Mouse (Mus musculus) ES-CJ7 (cell line): ENCODE results near the gene Gjc2.

ENCODE experiments used
- DNase-seq: peaks from one replicate; pipeline ENCODE4 v3.0.0; 2011; ENCODE audit warnings: low read depth, low spot score

Gene Gjc2

GRCm38 (mm10) chr11:59161398-59161797, 21.6 kb downstream of the Gjc2 start:
- no peak for DNase-seq

GRCm38 (mm10) chr11:59159558-59159957, 23.5 kb downstream of the Gjc2 start:
- no peak for DNase-seq

- no peak for DNase-seq
These were observed 23.9 kb downstream of the Gjc2 start for GRCm38 (mm10) chr11:59159099-59159498.

- no peak for DNase-seq
These were observed 27.1 kb downstream of the Gjc2 start for GRCm38 (mm10) chr11:59155900-59156299.

GRCm38 (mm10) chr11:59154220-59154619, 28.8 kb downstream of the Gjc2 start:
- DNase-seq = no peak

- DNase-seq = peak; percentile 67
These were observed 31.3 kb downstream of the Gjc2 start for GRCm38 (mm10) chr11:59151729-59152128.

- no peak for DNase-seq
These were observed 33.7 kb downstream of the Gjc2 start for GRCm38 (mm10) chr11:59149302-59149701.

- DNase-seq = no peak
These were observed 40.1 kb downstream of the Gjc2 start for GRCm38 (mm10) chr11:59142962-59143361.

GRCm38 (mm10) chr11:59141772-59142370, 41.1 kb downstream of the Gjc2 start:
- peak; percentile 45 for DNase-seq

- DNase-seq = no peak
These were observed 44.2 kb downstream of the Gjc2 start for GRCm38 (mm10) chr11:59138537-59139486.

- DNase-seq = no peak
These were observed 45.9 kb downstream of the Gjc2 start for GRCm38 (mm10) chr11:59136994-59137706.

- DNase-seq = peak; percentile 23
These were observed 47.0 kb downstream of the Gjc2 start, which contains the start of gene Obscn for GRCm38 (mm10) chr11:59135904-59136452. Obscn (minus strand) TSS chr11:59136402.

- DNase-seq = peak; percentile 28
These were observed 47.8 kb downstream of the Gjc2 start for GRCm38 (mm10) chr11:59135051-59135820.

- DNase-seq = no peak
These were observed 48.5 kb downstream of the Gjc2 start for GRCm38 (mm10) chr11:59134373-59134997.

GRCm38 (mm10) chr11:59132065-59132464, 50.9 kb downstream of the Gjc2 start:
- DNase-seq = no peak

GRCm38 (mm10) chr11:59131348-59131919, 51.6 kb downstream of the Gjc2 start:
- DNase-seq = no peak

GRCm38 (mm10) chr11:59130782-59131181, 52.2 kb downstream of the Gjc2 start:
- DNase-seq = no peak
